Mouse (Mus musculus) forebrain, embryonic 16.5 days (tissue): ENCODE measurements at regions not wholly inside any gene's neighbourhood (a gene's known extent, or its start where the extent isn't known, plus 50 kb on each side); places are given as distances from the start of the nearest gene placed in this dataset.
A peak's percentile ranks its signal among the peaks of the same experiment; 100 is the strongest.

Source experiments
- ATAC-seq: fragments of 200-750 bp; cut with Nextera tagmentation; 2 replicates; pipeline ENCODE4 v1.8.0; 2017; ENCODE audit warnings: mild to moderate bottlenecking, moderate library complexity
- H3K27ac ChIP-seq: fragments of 300-500 bp; sonication (generic); 2 replicates; pipeline ENCODE4 v1.5.1; 2014; ENCODE audit warnings: low read length, control low read depth
- H3K27me3 ChIP-seq: fragments of 300-500 bp; sonication (generic); replicated peaks from 2 replicates; pipeline ENCODE4 v1.6.1; 2014; ENCODE audit warnings: low read length; ENCODE audit not compliant: control insufficient read depth, insufficient read depth
- H3K36me3 ChIP-seq: fragments of 300-500 bp; sonication (generic); 2 replicates; pipeline ENCODE4 v1.6.1; 2014; ENCODE audit not compliant: control insufficient read depth, insufficient read depth
- H3K4me1 ChIP-seq: fragments of 300-500 bp; sonication (generic); replicated peaks from 2 replicates; pipeline ENCODE4 v1.6.1; 2014; ENCODE audit warnings: low read length; ENCODE audit not compliant: control insufficient read depth, insufficient read depth
- H3K4me2 ChIP-seq: fragments of 300-500 bp; sonication (generic); 2 replicates; pipeline ENCODE4 v1.6.1; 2014; ENCODE audit warnings: mild to moderate bottlenecking, low read length, control low read depth
- H3K4me3 ChIP-seq: fragments of 300-500 bp; sonication (generic); replicated peaks from 2 replicates; pipeline ENCODE4 v1.5.1; 2014; ENCODE audit warnings: mild to moderate bottlenecking, low read length, control low read depth
- H3K9ac ChIP-seq: fragments of 300-500 bp; sonication (generic); replicated peaks from 2 replicates; pipeline ENCODE4 v1.6.1; 2014; ENCODE audit warnings: low read depth, low read length, control low read depth
- H3K9me3 ChIP-seq: fragments of 300-500 bp; sonication (generic); 2 replicates; pipeline ENCODE4 v1.6.1; 2016; ENCODE audit warnings: low read length; ENCODE audit not compliant: control insufficient read depth
- WGBS: fragments of 180-500 bp; shearing (Covaris S2); extraction: QIAGEN DNeasy Blood & Tissue Kit; methylation state at CpG from one replicate; pipeline ENCODE4 v1.1.7; 2014; 5-methylcytosine and 5-hydroxymethylcytosine counted together

DNA sequence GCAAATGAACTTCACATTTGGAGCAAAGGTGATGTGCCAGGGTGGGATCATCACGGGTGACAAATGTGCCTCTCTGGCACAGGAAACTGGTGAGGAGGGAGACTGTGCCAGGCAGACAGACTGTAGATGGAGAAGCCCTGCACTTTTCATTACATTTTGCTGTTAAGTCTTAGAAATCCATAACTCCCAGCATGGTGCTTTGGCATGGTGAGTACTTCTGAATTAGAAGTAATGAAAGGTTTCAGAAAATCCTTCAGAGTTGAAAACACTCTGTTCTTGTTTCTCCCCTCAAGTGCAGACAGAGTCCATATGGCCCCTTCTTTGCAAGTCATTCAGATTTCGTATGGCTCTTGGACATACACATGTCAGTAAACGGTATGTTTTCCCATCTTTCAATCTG lies 528.2 kb downstream of the Kctd8 start:
- Histone ChIP-seq H3K9ac (no peak overlapping the region), H3K4me1 (no peaks in the 10 kb centered on the region), H3K4me3 (no peak overlapping the region), H3K27me3 (no peaks in the 10 kb centered on the region), H3K9me3 (no peaks in the 10 kb centered on the region), H3K36me3 (no peaks in the 10 kb centered on the region), H3K27ac (no peak overlapping the region), H3K4me2 (no peak overlapping the region)
- ATAC-seq = peak; percentile 90
- WGBS = 49% methylated on average over 3 of the region's 3 CpGs

DNA sequence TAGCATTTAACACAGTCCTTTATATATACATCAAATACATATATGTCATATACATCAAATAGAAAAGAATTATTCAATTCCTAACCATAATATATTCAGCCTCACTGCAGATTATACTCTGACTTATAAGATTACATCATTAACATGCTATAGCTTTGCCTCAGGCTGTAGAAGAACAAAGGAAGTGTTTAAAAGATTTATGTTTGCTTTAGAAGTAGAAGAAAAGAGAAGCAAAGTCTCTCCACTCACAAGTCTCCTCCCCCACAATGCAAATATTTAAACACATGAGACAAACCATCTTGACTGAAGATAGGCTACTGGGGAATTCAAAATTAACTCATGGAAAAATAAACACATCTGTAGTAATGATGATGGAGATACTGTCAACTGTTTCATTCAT lies 531.5 kb downstream of the Kctd8 start:
- Histone ChIP-seq H3K9ac (no peak overlapping the region), H3K4me3 (no peak overlapping the region), H3K9me3 (no peaks in the 10 kb centered on the region), H3K4me2 (no peak overlapping the region), H3K36me3 (no peaks in the 10 kb centered on the region), H3K4me1 (no peaks in the 10 kb centered on the region), H3K27me3 (no peaks in the 10 kb centered on the region), H3K27ac (no peak overlapping the region)
- ATAC-seq = no peak
